Mouse (Mus musculus) intestine, embryonic 14.5 days (tissue): ENCODE measurements around the gene Klhl31. TPM values are rescaled to one million over a fixed set of nuclear protein-coding genes. Genes with fewer than 3 reads are reported as not detected.

Source experiments
- ATAC-seq: fragments of 200-750 bp; cut with Nextera tagmentation; replicated peaks from 2 replicates; pipeline ENCODE4 v1.8.0; 2017; ENCODE audit warnings: low read depth, moderate number of reproducible peaks, moderate TSS enrichment, moderate library complexity; ENCODE audit not compliant: low FRiP score, low TSS enrichment
- DNase-seq: peaks from one replicate; pipeline ENCODE4 v3.0.0-alpha.2; 2018; ENCODE audit warnings: low spot score
- H3K27ac ChIP-seq: fragments of 300-500 bp; sonication (generic); 2 replicates; pipeline ENCODE4 v1.5.1; 2014; ENCODE audit warnings: low read depth, mild to moderate bottlenecking, control low read depth
- H3K27me3 ChIP-seq: fragments of 300-500 bp; sonication (generic); replicated peaks from 2 replicates; pipeline ENCODE4 v1.6.1; 2014; ENCODE audit warnings: low read length, control low read depth; ENCODE audit not compliant: control insufficient read depth, insufficient read depth
- H3K36me3 ChIP-seq: fragments of 300-500 bp; sonication (generic); 2 replicates; pipeline ENCODE4 v1.6.1; 2014; ENCODE audit warnings: low read length, control low read depth; ENCODE audit not compliant: control insufficient read depth, insufficient read depth
- H3K4me1 ChIP-seq: fragments of 300-500 bp; sonication (generic); replicated peaks from 2 replicates; pipeline ENCODE4 v1.6.1; 2014; ENCODE audit warnings: low read length, control low read depth, mixed read lengths; ENCODE audit not compliant: control insufficient read depth, insufficient read depth
- H3K4me2 ChIP-seq: fragments of 300-500 bp; sonication (generic); 2 replicates; pipeline ENCODE4 v1.6.1; 2014; ENCODE audit warnings: low read length
- H3K4me3 ChIP-seq: fragments of 300-500 bp; sonication (generic); 2 replicates; pipeline ENCODE4 v1.5.1; 2014; ENCODE audit warnings: low read depth, low read length, control low read depth, mixed read lengths
- H3K9ac ChIP-seq: fragments of 300-500 bp; sonication (generic); 2 replicates; pipeline ENCODE4 v1.6.1; 2014; ENCODE audit warnings: mild to moderate bottlenecking, low read length
- H3K9me3 ChIP-seq: fragments of 300-500 bp; sonication (generic); 2 replicates; pipeline ENCODE4 v1.6.1; 2016; ENCODE audit warnings: low read length, control low read depth; ENCODE audit not compliant: control insufficient read depth
- WGBS: fragments of 180-500 bp; shearing (Covaris S2); extraction: QIAGEN DNeasy Blood & Tissue Kit; methylation state at CpG from one replicate; pipeline ENCODE4 v1.1.7; 2014; 5-methylcytosine and 5-hydroxymethylcytosine counted together
- polyA plus RNA-seq: library from polyadenylated mRNA; unstranded; fragments of >200 nt; fragmentation: Nextera tagmentation; extraction: Ambion mirVana; gene quantifications from 2 replicates; pipeline ENCODE4 v1.2.1, GENCODE M21; 2014

The Klhl31 gene
- polyA plus RNA-seq, 1 experiment from 2014 or later = 0.09 TPM

DNA sequence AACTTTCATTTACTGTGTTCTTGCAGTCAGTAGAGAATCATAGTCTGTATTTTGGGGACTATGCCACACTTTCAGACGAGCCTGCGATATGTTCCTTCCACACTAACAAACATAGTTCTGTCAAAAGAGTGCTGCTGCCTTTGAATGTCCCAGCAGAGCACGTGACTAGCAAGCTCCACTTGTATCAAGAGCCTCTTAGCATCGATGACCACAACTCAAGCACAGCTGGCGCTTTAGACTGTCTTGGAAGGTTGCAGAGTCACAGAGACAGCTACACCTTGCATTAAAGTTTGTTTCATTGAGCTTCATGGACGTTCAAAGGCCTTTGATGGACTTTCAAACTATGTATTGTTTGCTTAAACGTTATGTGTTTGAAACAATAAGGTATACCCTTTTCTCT is 5.5 kb upstream of the Klhl31 start:
- H3K9me3 ChIP-seq = no peaks in the 10 kb centered on the region
- no peak overlapping the region for H3K4me3 ChIP-seq
- no peak overlapping the region for H3K4me2 ChIP-seq
- H3K27me3 ChIP-seq = no peaks in the 10 kb centered on the region
- DNase-seq (no peak), ATAC-seq (no peak)
- no peaks in the 10 kb centered on the region for H3K36me3 ChIP-seq
- WGBS = 80% methylated on average over 7 of the region's 7 CpGs
- H3K9ac ChIP-seq = no peak overlapping the region
- no peak overlapping the region for H3K27ac ChIP-seq
- no peaks in the 10 kb centered on the region for H3K4me1 ChIP-seq

DNA sequence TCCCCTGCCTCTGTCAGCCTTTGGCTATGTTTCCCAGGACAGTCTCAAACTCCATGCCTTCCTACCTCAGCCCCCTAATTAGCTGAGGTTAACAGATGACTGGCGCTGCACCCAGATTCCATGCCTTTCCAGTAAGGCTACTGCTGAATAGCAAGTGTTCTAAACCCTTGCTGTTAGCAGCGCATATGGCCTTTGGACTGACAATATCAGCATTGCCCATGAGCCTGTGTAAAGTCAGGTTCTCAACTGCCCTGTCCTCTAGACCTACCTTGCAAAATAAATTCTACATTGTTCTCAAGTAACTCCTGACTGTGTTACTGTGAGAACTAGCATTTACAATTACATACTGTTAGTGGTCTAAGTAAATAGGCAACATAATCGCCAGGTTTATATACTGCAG is 3.9 kb upstream of the Klhl31 start:
- Histone ChIP-seq H3K27me3 (no peaks in the 10 kb centered on the region), H3K36me3 (no peaks in the 10 kb centered on the region), H3K27ac (no peak overlapping the region), H3K4me1 (no peaks in the 10 kb centered on the region), H3K9me3 (no peaks in the 10 kb centered on the region), H3K4me2 (no peak overlapping the region), H3K4me3 (no peak overlapping the region), H3K9ac (no peak overlapping the region)
- ATAC-seq = no peak
- no peak for DNase-seq
- WGBS = 88% methylated on average over 3 of the region's 3 CpGs

DNA sequence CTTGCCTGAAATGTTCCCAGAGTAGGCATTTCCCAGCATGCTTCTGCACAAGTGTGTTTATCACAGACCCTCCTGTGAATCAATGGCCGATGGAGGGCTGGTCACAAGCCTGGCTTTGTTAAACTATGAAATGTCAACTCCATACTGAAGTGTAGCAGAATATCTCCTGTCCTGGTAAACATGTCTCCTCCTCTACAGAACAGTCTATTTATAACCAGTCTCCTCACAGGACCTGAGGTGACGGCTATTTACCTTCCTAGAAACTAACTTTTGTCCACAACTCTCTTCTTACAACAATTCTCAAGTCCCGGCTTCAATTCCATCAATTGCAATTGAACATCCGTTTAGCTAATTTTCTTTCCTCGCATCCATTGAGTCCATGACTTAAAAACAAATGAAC is 297 bp upstream of the Klhl31 start:
- ATAC-seq = no peak
- no peak overlapping the region for H3K4me2 ChIP-seq
- no peak for DNase-seq
- WGBS = 70% methylated on average over 5 of the region's 5 CpGs
- H3K4me3 ChIP-seq = no peak overlapping the region
- H3K9ac ChIP-seq = no peak overlapping the region
- H3K4me1 ChIP-seq = no peaks in the 10 kb centered on the region
- no peak overlapping the region for H3K27ac ChIP-seq
- H3K36me3 ChIP-seq = no peaks in the 10 kb centered on the region
- H3K9me3 ChIP-seq = no peaks in the 10 kb centered on the region
- H3K27me3 ChIP-seq = no peaks in the 10 kb centered on the region

DNA sequence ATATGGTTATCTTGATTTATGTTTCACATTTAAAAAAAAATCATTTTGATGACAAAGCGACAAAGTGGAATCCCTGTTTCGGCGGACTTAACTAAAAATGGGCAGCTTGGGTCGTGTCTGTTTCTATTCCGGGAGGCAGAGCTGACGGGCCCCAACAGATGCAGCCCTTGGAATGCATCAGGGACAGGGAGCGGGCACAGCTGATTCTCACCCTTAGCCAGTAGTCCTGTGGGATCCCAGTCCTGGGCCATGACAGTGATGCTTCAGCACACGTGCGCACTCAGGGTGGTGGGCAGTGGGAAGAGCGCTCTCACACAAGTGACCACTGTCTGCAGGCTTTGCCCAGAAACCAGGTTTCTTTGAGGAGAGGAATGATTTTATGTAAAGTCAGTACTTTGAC is 1.1 kb downstream of the Klhl31 start:
- Histone ChIP-seq H3K4me3 (no peak overlapping the region), H3K9me3 (no peaks in the 10 kb centered on the region), H3K4me2 (no peak overlapping the region), H3K36me3 (no peaks in the 10 kb centered on the region), H3K27me3 (no peaks in the 10 kb centered on the region), H3K4me1 (no peaks in the 10 kb centered on the region), H3K9ac (no peak overlapping the region), H3K27ac (no peak overlapping the region)
- DNase-seq = no peak
- 68% methylated on average over 10 of the region's 10 CpGs for WGBS
- no peak for ATAC-seq

DNA sequence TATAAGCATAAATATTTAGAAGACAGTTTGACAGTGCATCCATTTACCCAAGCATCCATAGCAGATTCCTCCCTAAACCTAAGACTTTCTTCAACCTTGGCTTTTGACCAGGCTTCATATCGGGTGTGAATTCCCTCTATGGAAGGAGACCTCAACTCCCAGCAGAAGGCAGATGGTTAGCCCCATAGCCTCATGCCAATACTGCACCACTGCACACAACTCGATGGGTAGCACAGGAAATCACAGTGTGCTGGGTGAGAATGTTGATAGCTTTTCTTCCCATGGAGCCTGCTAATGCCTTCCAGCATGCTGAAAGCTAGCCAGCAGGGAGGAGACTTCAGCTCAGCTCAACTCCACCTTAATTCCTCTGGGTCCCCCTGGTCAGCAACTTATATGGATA is 8.9 kb downstream of the Klhl31 start:
- no peaks in the 10 kb centered on the region for H3K9me3 ChIP-seq
- WGBS = 53% methylated on average over 2 of the region's 2 CpGs
- H3K4me3 ChIP-seq = no peak overlapping the region
- H3K27me3 ChIP-seq = no peaks in the 10 kb centered on the region
- ATAC-seq (no peak), DNase-seq (no peak)
- H3K4me2 ChIP-seq = no peak overlapping the region
- H3K4me1 ChIP-seq = no peaks in the 10 kb centered on the region
- no peak overlapping the region for H3K27ac ChIP-seq
- no peak overlapping the region for H3K9ac ChIP-seq
- no peaks in the 10 kb centered on the region for H3K36me3 ChIP-seq

DNA sequence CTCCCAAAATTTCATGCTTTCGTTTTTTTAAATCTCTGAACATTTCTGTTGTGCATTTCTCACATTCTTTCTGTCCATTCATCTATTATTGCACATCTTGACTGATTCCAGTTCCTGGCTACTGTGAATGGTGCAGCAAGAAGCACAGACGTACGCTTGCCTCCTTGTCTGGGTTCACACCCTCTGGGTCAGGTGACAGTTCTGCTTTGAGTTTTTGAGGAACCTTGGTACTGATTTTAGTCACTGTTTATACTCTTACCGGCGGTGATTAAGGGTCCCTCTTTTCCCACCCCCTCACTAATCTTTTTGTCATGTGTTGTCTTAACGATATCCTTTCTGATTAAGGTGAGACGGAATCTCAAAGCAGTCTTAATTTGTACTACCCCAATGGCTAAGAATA is 15.5 kb downstream of the Klhl31 start:
- no peaks in the 10 kb centered on the region for H3K9me3 ChIP-seq
- peaks cover 7% of the 10 kb centered on the region for H3K27me3 ChIP-seq
- no peaks in the 10 kb centered on the region for H3K36me3 ChIP-seq
- WGBS = 58% methylated on average over 7 of the region's 7 CpGs
- ATAC-seq = no peak
- no peak overlapping the region for H3K4me3 ChIP-seq
- H3K4me1 ChIP-seq = no peaks in the 10 kb centered on the region
- no peak overlapping the region for H3K9ac ChIP-seq
- no peak overlapping the region for H3K27ac ChIP-seq
- DNase-seq = no peak
- H3K4me2 ChIP-seq = no peak overlapping the region

DNA sequence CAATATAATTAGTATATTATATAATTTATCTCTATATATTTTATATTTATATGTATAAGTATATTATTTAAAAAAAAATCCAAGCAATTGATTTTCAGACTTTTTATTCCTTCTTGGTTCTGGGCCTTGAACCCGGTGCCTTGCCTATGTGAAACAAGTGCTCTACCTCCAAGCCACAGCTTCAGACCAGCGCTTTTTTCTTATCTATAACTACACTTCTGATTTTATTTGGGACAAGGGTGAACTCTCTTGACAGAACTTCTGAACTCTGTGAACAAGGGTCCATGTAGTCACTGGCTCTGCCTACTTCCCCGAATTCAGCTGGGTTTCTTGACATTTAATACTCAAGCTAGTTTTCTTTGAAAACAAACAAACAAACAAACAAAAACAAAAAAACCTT is 17.6 kb downstream of the Klhl31 start:
- no peak overlapping the region for H3K4me3 ChIP-seq
- no peak overlapping the region for H3K4me2 ChIP-seq
- 77% methylated on average over 3 of the region's 3 CpGs for WGBS
- H3K27ac ChIP-seq = no peak overlapping the region
- no peak overlapping the region for H3K9ac ChIP-seq
- H3K36me3 ChIP-seq = no peaks in the 10 kb centered on the region
- H3K27me3 ChIP-seq = peaks cover 7% of the 10 kb centered on the region
- H3K4me1 ChIP-seq = no peaks in the 10 kb centered on the region
- no peaks in the 10 kb centered on the region for H3K9me3 ChIP-seq
- DNase-seq (no peak), ATAC-seq (no peak)

DNA sequence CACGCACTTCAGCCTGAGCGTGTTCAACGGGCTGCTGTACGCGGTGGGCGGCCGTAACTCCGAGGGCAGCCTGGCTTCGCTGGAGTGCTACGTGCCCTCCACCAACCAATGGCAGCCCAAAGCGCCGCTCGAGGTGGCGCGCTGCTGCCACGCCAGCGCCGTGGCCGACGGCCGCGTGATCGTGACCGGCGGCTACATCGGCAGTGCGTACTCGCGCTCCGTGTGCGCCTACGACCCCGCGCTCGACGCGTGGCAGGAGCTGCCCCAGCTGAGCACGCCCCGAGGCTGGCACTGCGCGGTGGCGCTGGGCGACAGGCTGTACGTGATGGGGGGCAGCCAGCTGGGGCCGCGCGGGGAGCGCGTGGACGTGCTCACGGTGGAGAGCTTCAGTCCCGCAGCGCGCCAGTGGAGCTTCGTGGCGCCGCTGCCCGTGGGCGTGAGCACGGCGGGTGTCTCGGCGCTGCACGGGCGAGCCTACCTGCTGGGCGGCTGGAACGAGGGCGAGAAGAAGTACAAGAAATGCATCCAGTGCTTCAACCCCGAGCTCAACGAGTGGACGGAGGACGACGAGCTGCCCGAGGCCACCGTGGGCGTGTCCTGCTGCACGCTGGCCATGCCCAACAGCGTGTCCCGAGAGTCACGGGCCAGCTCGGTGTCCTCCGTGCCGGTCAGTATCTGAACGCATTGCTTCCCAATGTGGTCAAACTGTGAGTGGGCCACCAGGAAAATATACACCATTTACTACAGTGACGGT is 19.1 kb downstream of the Klhl31 start:
- no peak overlapping the region for H3K27ac ChIP-seq

DNA sequence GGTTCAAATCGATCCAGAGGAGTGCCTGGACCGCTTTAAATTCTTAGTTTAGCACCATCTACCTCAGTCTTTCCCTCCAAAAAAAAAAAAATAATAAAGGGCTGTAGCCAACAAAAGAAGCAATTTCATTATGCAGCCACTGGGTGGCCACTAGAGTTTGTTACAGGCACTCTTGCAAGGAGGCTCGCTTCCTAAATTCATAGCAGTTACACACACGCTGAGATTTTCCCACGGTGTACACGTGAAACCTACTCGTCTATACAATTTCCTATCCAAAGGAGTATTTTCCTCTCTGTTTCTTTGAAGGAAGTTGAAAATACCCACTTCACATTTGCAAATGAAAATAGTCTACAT is 19.6 kb downstream of the Klhl31 start:
- Histone ChIP-seq H3K9ac (peak overlapping the region; percentile 42; the same call in 1 of the 2 replicates), H3K4me3 (peak overlapping the region; percentile 59), H3K36me3 (no peaks in the 10 kb centered on the region), H3K9me3 (no peaks in the 10 kb centered on the region), H3K4me2 (peak overlapping the region; percentile 100), H3K27ac (no peak overlapping the region), H3K4me1 (no peaks in the 10 kb centered on the region), H3K27me3 (peaks cover 7% of the 10 kb centered on the region)
- ATAC-seq (peak; percentile 16; the same call in 1 of the 2 replicates), DNase-seq (no peak)
- 1% methylated on average over 7 of the region's 7 CpGs for WGBS

More for the DNA sequence above, 19.1 kb downstream of the Klhl31 start:
- peak overlapping the region; percentile 100 for H3K4me2 ChIP-seq
- H3K9me3 ChIP-seq = no peaks in the 10 kb centered on the region
- DNase-seq (peak; percentile 85), ATAC-seq (peak; percentile 84)
- WGBS = under 1% methylated on average over 85 of the region's 85 CpGs
- H3K4me1 ChIP-seq = no peaks in the 10 kb centered on the region
- H3K9ac ChIP-seq = peak overlapping the region; percentile 42
- H3K36me3 ChIP-seq = no peaks in the 10 kb centered on the region
- H3K27me3 ChIP-seq = peaks cover 7% of the 10 kb centered on the region
- H3K4me3 ChIP-seq = peak overlapping the region; percentile 59
